Mouse (Mus musculus): ENCODE results near the gene Gjd3. TPM values are rescaled to one million over a fixed set of nuclear protein-coding genes. Genes with fewer than 3 reads are reported as not detected.
"Not testable (repeated sequence)": the region's sequence is repeated elsewhere in the genome, so short reads cannot be mapped to it uniquely, and the experiment has no call there.

The Gjd3 gene
- total RNA-seq, 2 experiments from 2014 or later = not detected

DNA sequence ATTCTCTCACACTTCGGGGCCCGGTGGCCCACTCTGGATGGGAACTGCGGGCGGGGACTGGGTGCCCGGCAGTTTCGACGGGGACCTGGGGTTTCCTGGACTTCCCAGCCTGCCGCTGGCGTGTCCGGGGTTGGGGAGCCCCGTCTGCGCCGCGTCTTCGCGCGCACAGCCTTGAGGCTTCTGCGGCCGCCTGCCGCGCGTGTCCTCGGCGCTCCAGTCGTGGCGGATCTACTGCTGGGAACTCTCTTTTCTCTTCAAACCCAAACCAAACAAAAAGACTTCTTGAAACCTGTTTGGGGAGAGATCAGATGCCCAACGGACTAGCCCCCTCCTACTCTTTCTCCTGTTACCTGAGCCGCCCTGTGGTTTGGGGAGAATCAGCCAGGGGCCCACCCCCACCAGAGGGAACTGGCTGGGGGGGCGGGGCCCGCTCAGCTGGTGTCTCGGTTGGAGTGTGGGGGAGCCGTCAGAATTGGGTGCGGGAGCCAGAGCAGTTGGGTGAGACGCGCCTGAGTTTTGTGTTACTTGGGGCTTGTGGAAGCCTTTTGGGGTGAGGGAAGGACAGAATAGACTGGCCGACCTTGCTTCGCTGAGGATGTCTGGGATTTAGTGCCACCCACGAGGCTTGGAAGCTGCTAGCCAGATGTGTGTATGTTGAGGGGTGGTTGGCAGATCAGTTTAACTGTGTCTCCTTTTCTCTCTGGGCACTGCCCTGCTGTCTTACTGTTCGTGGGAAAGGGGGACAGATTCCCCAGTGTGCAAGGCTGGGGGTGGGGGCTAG, 44.7 kb downstream of the Gjd3 start:
- no peak for ATAC-seq (replicated peaks; ENCODE audit: low FRiP score, poor library complexity, severe bottlenecking)

DNA sequence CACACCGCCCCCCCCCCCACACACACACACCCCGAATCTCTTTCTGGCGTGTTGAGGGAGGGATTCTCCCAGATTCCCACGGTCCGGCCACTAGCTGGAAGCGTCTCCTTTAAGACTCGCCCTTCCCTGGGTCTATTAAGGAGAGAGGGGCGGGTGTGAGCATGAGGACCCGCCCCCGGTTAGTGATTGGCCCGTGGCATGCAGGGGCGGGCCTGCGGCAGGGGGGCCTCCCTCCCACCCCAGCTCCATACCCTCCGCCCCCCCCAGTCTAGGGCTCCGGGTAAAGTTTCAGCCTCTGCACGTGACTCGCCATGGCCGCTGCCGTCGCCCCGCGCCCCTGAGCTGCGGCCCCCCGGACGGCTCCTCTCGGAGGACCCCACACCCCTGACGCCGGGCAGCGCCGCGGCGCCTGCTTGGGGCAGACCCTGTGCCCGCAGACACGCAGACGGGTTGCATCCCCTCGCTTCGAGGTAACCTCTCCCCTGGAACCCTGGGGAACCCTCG, 45.4 kb downstream of the Gjd3 start:
- 0 out of 2 replicates have a peak, but pooled peaks have one; percentile 32 for ATAC-seq (replicated peaks; ENCODE audit: low FRiP score, poor library complexity, severe bottlenecking)

- ATAC-seq (replicated peaks; ENCODE audit: low FRiP score, poor library complexity, severe bottlenecking) = no peak
Measured at GRCm38 (mm10) chr11:98936606-98937409, 46.0 kb downstream of the Gjd3 start.

DNA sequence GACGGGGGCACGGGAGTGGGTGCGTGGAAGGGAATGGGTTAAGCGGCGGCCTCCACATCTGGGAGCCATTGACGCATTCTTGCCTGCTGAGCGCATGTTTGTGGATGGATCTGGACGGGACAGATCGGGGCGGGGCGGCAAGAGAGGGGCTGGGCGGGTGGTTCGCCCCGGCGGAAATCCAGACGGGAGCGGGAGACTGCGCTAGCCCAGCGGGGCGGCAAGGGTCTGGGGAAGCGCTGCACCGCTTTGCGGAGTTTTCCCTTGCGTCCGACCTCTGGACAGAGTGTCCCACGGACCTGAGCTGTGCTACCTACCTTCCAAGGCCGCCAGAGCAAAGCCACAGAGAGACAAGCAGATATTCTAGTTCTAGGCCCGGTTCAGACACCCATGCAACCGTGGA, 46.6 kb downstream of the Gjd3 start:
- ATAC-seq (replicated peaks; ENCODE audit: low FRiP score, poor library complexity, severe bottlenecking) = no peak

DNA sequence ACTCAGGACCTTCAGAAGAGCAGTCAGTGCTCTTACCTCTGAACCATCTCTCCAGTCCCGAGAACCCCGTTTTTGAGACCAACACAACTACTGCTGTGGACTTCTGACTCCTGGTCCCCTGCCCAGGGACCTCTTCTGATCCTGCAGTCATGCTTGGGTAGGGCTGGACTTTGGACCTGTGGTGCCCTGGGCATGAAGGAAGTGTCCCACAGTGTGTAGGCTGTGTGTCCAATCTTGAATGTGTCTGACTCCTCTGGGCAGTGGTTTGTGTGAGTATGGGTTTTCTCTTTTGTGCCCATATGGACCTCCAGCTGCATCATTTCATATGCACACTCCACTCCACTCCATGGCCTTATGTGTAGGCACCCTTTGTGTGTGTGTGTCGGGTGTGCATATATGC, 47.7 kb downstream of the Gjd3 start:
- no peak for ATAC-seq (replicated peaks; ENCODE audit: low FRiP score, poor library complexity, severe bottlenecking)

DNA sequence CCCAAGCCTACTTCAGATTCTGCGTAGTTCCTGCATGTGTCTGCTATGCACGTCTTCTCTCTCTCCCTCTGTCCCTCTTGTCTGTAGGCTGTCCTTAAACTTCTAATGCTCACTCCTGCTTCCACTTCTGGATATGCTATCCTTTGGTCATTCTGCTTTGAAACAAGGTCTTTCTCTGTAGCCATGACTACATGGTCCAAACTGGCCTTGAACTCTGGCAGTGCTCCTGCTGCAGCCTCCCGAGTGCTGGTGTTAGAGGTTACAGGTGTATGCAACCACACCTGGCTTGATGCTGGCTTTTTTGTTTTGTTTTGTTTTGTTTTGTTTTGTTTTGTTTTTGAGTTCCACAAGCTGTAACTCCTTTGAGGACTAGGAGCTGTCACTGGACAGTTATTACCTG, 48.4 kb downstream of the Gjd3 start:
- no peak for ATAC-seq (replicated peaks; ENCODE audit: low FRiP score, poor library complexity, severe bottlenecking)

DNA sequence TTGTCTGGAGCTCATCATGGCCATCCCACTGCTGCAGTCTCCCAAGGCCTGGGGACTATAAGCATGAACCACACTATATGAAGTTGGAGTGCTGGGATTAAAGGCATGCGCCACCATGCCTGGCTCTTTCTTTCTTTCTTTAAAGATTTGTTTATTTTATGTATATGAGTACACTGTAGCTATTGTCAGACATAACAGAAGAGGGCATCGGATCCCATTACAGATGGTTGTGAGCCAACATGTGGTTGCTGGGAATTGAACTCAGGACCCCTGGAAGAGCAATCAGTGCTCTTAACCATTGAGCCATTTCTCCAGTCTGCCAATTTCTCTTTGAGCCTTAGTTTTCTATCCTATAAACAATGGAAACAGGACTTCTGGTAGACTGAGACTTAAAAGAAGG, 49.0 kb downstream of the Gjd3 start:
- not testable (repeated sequence) for ATAC-seq (replicated peaks; ENCODE audit: low FRiP score, poor library complexity, severe bottlenecking)

GRCm38 (mm10) chr11:98933151-98933550, 49.7 kb downstream of the Gjd3 start:
- ATAC-seq (replicated peaks; ENCODE audit: low FRiP score, poor library complexity, severe bottlenecking) = no peak

DNA sequence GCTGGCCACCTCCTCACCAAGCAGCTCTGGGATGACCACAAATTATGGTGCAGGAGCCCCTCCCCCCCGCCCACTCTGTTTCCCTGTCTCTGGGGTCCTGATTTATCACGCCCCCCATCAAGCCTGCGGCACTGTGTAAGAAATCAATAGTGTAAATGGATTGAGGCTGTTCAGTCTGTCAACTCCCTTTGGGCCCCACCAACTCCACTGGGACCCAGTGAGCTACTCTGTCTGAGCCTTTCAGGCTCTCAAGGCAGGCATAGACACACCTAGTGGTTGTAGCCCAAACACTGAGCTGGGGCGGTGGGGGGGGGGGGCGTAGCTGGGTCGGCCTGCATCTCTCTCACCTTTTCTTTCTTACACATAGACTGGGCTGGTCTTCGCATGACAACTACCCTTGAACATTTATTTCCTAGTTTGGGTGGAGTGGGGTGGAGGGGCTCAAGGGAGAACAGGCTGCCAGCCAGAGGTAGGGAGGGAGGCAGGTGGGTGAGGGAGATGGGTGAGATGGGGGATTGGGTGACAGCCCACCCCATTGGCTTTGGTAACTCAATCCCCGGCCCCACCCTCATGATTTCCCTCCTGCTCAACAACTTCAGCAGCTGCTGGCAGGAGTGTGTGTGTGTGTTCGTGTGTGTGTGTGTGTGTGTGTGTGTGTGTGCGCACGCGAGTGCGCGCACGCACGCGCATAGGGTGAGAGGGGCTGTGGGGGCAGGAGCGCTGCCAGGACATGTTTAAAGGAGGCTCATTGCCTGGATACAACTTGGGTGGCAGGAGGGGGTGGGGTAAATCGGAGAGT, 50.3 kb downstream of the Gjd3 start:
- no peak for ATAC-seq (replicated peaks; ENCODE audit: low FRiP score, poor library complexity, severe bottlenecking)

Other genes starting within 250 kb of the Gjd3 start
- gene Thra, start 242.4 kb downstream of the Gjd3 start, total RNA-seq (2015; ENCODE audit: low replicate concordance) = 1.9 and 5.0 TPM in 2 replicates
- 4.3 and 8.1 TPM in 2 replicates for gene Thra, start 242.4 kb downstream of the Gjd3 start, total RNA-seq (2017; ENCODE audit: low replicate concordance)
- not detected in 2 replicates for gene Nr1d1, start 207.7 kb downstream of the Gjd3 start, total RNA-seq (2015; ENCODE audit: low replicate concordance)
- 0.26 and 0.42 TPM in 2 replicates for gene Nr1d1, start 207.7 kb downstream of the Gjd3 start, total RNA-seq (2017; ENCODE audit: low replicate concordance)
- 30.3 and 42.7 TPM in 2 replicates for gene Msl1, start 187.5 kb downstream of the Gjd3 start, total RNA-seq (2015; ENCODE audit: low replicate concordance)
- gene Msl1, start 187.5 kb downstream of the Gjd3 start, total RNA-seq (2017; ENCODE audit: low replicate concordance) = 26.1 and 26.3 TPM in 2 replicates
- 20.0 and 23.6 TPM in 2 replicates for gene Casc3, start 178.1 kb downstream of the Gjd3 start, total RNA-seq (2015; ENCODE audit: low replicate concordance)
- gene Casc3, start 178.1 kb downstream of the Gjd3 start, total RNA-seq (2017; ENCODE audit: low replicate concordance) = 15.7 and 26.5 TPM in 2 replicates
- gene Rapgefl1, start 146.2 kb downstream of the Gjd3 start, total RNA-seq (2015; ENCODE audit: low replicate concordance) = not detected in 2 replicates
- 0.42 TPM in 1 of 2 replicates, not detected in the other for gene Rapgefl1, start 146.2 kb downstream of the Gjd3 start, total RNA-seq (2017; ENCODE audit: low replicate concordance)
- gene Wipf2, start 119.4 kb downstream of the Gjd3 start, total RNA-seq (2015; ENCODE audit: low replicate concordance) = 9.4 and 21.7 TPM in 2 replicates
- 6.4 and 8.2 TPM in 2 replicates for gene Wipf2, start 119.4 kb downstream of the Gjd3 start, total RNA-seq (2017; ENCODE audit: low replicate concordance)
- 20.0 and 20.1 TPM in 2 replicates for gene Cdc6, start 75.2 kb downstream of the Gjd3 start, total RNA-seq (2015; ENCODE audit: low replicate concordance)
- gene Cdc6, start 75.2 kb downstream of the Gjd3 start, total RNA-seq (2017; ENCODE audit: low replicate concordance) = 46.7 and 54.2 TPM in 2 replicates
- 13.1 and 13.2 TPM in 2 replicates for gene Rara, start 55.2 kb downstream of the Gjd3 start, total RNA-seq (2015; ENCODE audit: low replicate concordance)
- gene Rara, start 55.2 kb downstream of the Gjd3 start, total RNA-seq (2017; ENCODE audit: low replicate concordance) = 2.8 TPM in 2 replicates
- gene Top2a, start 41.2 kb upstream of the Gjd3 start, total RNA-seq (2015; ENCODE audit: low replicate concordance) = 132 and 152 TPM in 2 replicates
- gene Top2a, start 41.2 kb upstream of the Gjd3 start, total RNA-seq (2017; ENCODE audit: low replicate concordance) = 334 and 394 TPM in 2 replicates
- gene Igfbp4, start 58.2 kb upstream of the Gjd3 start, total RNA-seq (2015; ENCODE audit: low replicate concordance) = 10.8 and 29.7 TPM in 2 replicates
- 26.1 and 41.5 TPM in 2 replicates for gene Igfbp4, start 58.2 kb upstream of the Gjd3 start, total RNA-seq (2017; ENCODE audit: low replicate concordance)
- 0.77 TPM in 1 of 2 replicates, not detected in the other for gene Tns4, start 106.3 kb upstream of the Gjd3 start, total RNA-seq (2015; ENCODE audit: low replicate concordance)
- gene Tns4, start 106.3 kb upstream of the Gjd3 start, total RNA-seq (2017; ENCODE audit: low replicate concordance) = 0.42 TPM in 1 of 2 replicates, not detected in the other
- 1.0 and 2.9 TPM in 2 replicates for gene Ccr7, start 172.1 kb upstream of the Gjd3 start, total RNA-seq (2015; ENCODE audit: low replicate concordance)
- 0.60 and 0.98 TPM in 2 replicates for gene Ccr7, start 172.1 kb upstream of the Gjd3 start, total RNA-seq (2017; ENCODE audit: low replicate concordance)
- gene Smarce1, start 248.0 kb upstream of the Gjd3 start, total RNA-seq (2015; ENCODE audit: low replicate concordance) = 70.0 and 77.8 TPM in 2 replicates
- gene Smarce1, start 248.0 kb upstream of the Gjd3 start, total RNA-seq (2017; ENCODE audit: low replicate concordance) = 133 and 177 TPM in 2 replicates